Mouse (Mus musculus) kidney, adult 2 months (tissue): ENCODE data around the gene Mapk7. TPM values are rescaled to one million over a fixed set of nuclear protein-coding genes. Genes with fewer than 3 reads are reported as not detected.

Experiments
- DNase-seq: peaks from one replicate; pipeline ENCODE4 v3.0.0; 2021
- H3K27ac ChIP-seq: fragments of 200-500 bp; 2 replicates; pipeline ENCODE4 v1.5.1; 2012; ENCODE audit warnings: low read depth, low read length, control low read depth, inconsistent platforms; ENCODE audit not compliant: insufficient read depth
- H3K27me3 ChIP-seq: fragments of 200-500 bp; replicated peaks from 2 replicates; pipeline ENCODE4 v1.6.1; 2012; ENCODE audit warnings: mild to moderate bottlenecking, moderate library complexity, low read length, inconsistent platforms; ENCODE audit not compliant: control insufficient read depth, insufficient read depth
- H3K36me3 ChIP-seq: fragments of 200-500 bp; 2 replicates; pipeline ENCODE4 v1.6.1; 2012; ENCODE audit warnings: mild to moderate bottlenecking, moderate library complexity, low read length, inconsistent platforms; ENCODE audit not compliant: control insufficient read depth, insufficient read depth
- H3K4me1 ChIP-seq: fragments of 200-500 bp; 2 replicates; pipeline ENCODE4 v1.6.1; 2011; ENCODE audit warnings: low read length; ENCODE audit not compliant: control insufficient read depth, insufficient read depth
- H3K4me3 ChIP-seq: fragments of 200-500 bp; 2 replicates; pipeline ENCODE4 v1.5.1; 2011; ENCODE audit warnings: mild to moderate bottlenecking, low read depth, low read length, control low read depth; ENCODE audit not compliant: insufficient read depth
- CTCF ChIP-seq: fragments of 200-500 bp; conservative IDR thresholded peaks from 2 replicates; pipeline ENCODE4 v1.5.1; 2011; ENCODE audit warnings: low read depth, mild to moderate bottlenecking, control low read depth, low read length, moderate library complexity, mixed read lengths; ENCODE audit not compliant: insufficient read depth, insufficient read length
- POLR2A ChIP-seq: fragments of 200-500 bp; IDR thresholded peaks from one replicate; pipeline ENCODE4 v1.6.1; 2011; ENCODE audit warnings: low read depth, low read length, control low read depth
- WGBS: fragments of 180-500 bp; shearing (Covaris S2); methylation state at CpG from one replicate; pipeline ENCODE4 v1.1.7; 2018; 5-methylcytosine and 5-hydroxymethylcytosine counted together
- polyA plus RNA-seq: library from polyadenylated mRNA; depleted of rRNA; stranded (reverse); fragments of >200 nt; gene quantifications from 2 replicates; pipeline ENCODE4 v1.2.3, GENCODE M21; 2012

Mapk7 gene
- polyA plus RNA-seq, 1 experiment: 13.8 TPM

GRCm38 (mm10) chr11:61477566-61478508 lies 16.4 kb downstream of the Mapk7 start:
- TF ChIP-seq CTCF: no peak
- no peak for TF ChIP-seq POLR2A
- 41% methylated on average over 17 of the region's 17 CpGs for WGBS
- Histone ChIP-seq H3K4me3 (0 out of 2 replicates have a peak overlapping the region, but pooled peaks have one; percentile 9), H3K27ac (no peak overlapping the region), H3K4me1 (no peaks in the 10 kb centered on the region), H3K36me3 (no peaks in the 10 kb centered on the region), H3K27me3 (no peaks in the 10 kb centered on the region; the same call in 1 of the 2 replicates)
- peak; percentile 10 for DNase-seq

GRCm38 (mm10) chr11:61476786-61477382 lies 17.3 kb downstream of the Mapk7 start:
- WGBS: 25% methylated on average over 12 of the region's 12 CpGs
- no peaks in the 10 kb centered on the region for H3K36me3 ChIP-seq
- peak; percentile 57 for DNase-seq
- no peaks in the 10 kb centered on the region for H3K4me1 ChIP-seq
- no peak for TF ChIP-seq CTCF
- TF ChIP-seq POLR2A: no peak
- peak overlapping the region; percentile 9; the same call in 1 of the 2 replicates for H3K4me3 ChIP-seq
- no peak overlapping the region for H3K27ac ChIP-seq
- no peaks in the 10 kb centered on the region; the same call in 1 of the 2 replicates for H3K27me3 ChIP-seq

GRCm38 (mm10) chr11:61473630-61474029 lies 20.6 kb downstream of the Mapk7 start:
- Histone ChIP-seq H3K36me3 (no peaks in the 10 kb centered on the region), H3K27me3 (no peaks in the 10 kb centered on the region; the same call in 1 of the 2 replicates), H3K4me3 (no peak overlapping the region), H3K4me1 (no peaks in the 10 kb centered on the region), H3K27ac (no peak overlapping the region)
- DNase-seq: no peak
- 56% methylated on average over 4 of the region's 4 CpGs for WGBS
- TF ChIP-seq POLR2A (no peak), CTCF (no peak)

GRCm38 (mm10) chr11:61470880-61471279 lies 23.3 kb downstream of the Mapk7 start:
- no peak for DNase-seq

GRCm38 (mm10) chr11:61469317-61469917 lies 24.8 kb downstream of the Mapk7 start:
- no peak overlapping the region for H3K4me3 ChIP-seq
- TF ChIP-seq POLR2A (no peak), CTCF (no peak)
- no peaks in the 10 kb centered on the region; the same call in 1 of the 2 replicates for H3K27me3 ChIP-seq
- no peaks in the 10 kb centered on the region for H3K36me3 ChIP-seq
- WGBS: 65% methylated on average over 7 of the region's 7 CpGs
- no peak overlapping the region for H3K27ac ChIP-seq
- DNase-seq: no peak
- H3K4me1 ChIP-seq: no peaks in the 10 kb centered on the region

More at GRCm38 (mm10) chr11:61470880-61471279, 23.3 kb downstream of the Mapk7 start:
- no peak for TF ChIP-seq CTCF
- no peak for TF ChIP-seq POLR2A
- Histone ChIP-seq H3K4me1 (no peaks in the 10 kb centered on the region), H3K27ac (no peak overlapping the region), H3K27me3 (no peaks in the 10 kb centered on the region), H3K4me3 (no peak overlapping the region), H3K36me3 (no peaks in the 10 kb centered on the region)

- H3K36me3 ChIP-seq: no peaks in the 10 kb centered on the region
- WGBS: 88% methylated on average over 4 of the region's 4 CpGs
- no peak overlapping the region for H3K4me3 ChIP-seq
- no peaks in the 10 kb centered on the region for H3K4me1 ChIP-seq
- no peak for DNase-seq
- TF ChIP-seq POLR2A (no peak), CTCF (no peak)
- H3K27me3 ChIP-seq: no peaks in the 10 kb centered on the region; the same call in 1 of the 2 replicates
- no peak overlapping the region for H3K27ac ChIP-seq
Observed at GRCm38 (mm10) chr11:61468534-61468933, 25.7 kb downstream of the Mapk7 start.
